Mouse (Mus musculus): ENCODE data around the gene Vps35l. TPM values are rescaled to one million over a fixed set of nuclear protein-coding genes. Genes with fewer than 3 reads are reported as not detected.

Gene Vps35l
- total RNA-seq (2021), result 62.8 and 76.6 TPM in 2 replicates
- long read RNA-seq, full-length matches to known transcripts, result 69 of 82 reads
- long read RNA-seq, partial matches to known transcripts, result 10 of 82 reads
- long read RNA-seq, other reads (novel, unspliced or antisense), result 3 of 82 reads

DNA sequence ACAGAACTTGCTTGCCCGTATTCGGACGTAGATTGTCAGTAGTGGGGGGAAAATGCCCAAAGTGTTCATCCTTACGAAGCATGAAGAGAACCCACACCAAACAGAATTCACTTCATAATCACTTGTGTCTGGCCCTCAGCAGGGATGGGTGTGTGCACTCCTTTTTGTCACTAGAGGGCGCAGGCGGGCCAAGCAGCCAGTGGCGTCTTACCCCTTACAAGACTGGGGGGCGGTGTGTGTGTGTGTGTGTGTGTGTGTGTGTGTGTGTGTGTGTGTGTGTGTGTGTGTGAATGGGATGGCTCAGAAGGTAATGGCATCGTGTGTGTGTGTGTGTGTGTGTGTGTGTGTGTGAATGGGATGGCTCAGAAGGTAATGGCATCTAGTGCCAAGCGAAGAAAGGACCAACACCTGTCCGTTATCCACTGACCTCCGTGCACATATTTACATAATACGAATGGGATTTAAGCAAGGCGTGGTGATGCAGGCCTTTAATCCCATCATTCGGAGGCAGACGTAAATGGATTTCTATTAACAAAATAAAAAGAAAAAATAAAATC lies at the start of gene Vps35l:
Gene Vps35l, plus strand, starts transcription at position 252 of the 557 bp plus-strand sequence.
- peak; percentile 77 for DNase-seq

DNA sequence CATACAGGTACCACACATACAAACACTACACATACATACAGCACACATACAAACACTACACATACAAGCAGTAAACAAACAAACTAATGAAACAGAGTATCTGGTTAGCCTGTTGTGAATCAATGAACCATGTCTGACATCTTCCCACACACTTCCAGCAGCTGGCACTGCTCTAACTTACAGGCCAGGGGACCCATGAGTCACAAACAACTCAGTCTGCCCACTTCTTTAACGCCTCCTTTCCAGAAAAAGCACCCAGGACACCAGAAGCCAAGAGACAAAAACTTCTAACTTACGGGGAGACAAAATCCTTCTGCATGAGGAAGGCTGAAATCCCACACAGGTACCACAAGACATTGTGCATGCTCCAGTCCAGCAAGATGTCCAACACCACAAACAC lies 48.7 kb upstream of the Vps35l start:
- DNase-seq, result no peak

DNA sequence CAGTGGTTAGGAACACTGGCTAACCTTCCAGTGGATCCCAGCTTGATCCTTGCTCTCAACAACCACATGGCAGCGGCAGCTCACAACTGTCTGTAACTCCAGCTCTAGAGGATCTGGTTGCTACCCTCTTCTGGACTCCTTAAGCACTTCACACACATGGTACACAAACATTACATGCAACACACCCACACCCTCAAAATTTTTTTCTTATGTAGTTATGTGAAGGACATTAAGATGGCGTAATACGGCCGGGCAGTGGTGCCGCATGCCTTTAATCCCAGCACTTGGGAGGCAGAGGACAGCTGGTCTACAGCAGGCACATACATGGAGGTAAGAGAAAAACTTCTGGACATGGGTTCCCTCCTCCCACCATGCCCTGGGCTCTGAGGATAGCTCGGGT lies 43.9 kb upstream of the Vps35l start:
- no peak for DNase-seq

DNA sequence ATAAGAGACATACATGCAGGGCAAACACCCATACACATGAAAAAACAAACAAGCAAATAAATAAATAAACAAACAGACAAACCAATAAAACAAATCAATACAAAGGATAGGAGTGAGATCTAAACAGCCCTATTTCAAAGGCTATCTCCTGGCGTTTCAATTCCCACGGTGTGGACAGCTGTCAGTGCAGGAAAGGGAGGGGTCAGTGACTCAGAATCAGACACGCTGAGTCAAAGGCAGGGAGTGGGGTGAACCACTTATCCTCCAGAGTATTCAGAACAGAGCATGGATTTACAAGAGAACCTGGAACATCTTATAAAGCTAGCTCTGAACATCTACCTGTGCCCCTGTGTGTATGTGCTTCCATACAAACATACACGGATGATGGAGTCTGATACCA lies 42.9 kb upstream of the Vps35l start:
- peak; percentile 25 for DNase-seq

DNA sequence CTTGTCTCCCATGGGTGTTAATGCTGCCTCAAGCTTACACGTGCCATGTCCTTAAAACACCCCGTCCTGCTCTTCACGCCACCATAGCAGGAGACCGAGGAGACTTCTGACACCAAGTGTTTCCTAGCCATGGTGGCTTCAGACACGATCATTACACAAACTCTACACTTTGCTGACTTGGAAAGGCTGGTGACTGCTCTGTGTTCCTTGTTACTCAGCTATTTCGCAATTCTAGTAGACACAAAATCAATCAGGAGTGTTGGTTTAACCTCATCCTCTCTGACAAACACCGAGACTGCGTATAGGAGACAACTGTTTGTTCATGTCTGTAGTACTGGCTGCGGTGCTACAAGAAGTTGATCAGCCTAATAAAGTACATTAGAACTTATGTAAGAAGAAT lies 41.1 kb upstream of the Vps35l start:
- DNase-seq, result no peak

DNA sequence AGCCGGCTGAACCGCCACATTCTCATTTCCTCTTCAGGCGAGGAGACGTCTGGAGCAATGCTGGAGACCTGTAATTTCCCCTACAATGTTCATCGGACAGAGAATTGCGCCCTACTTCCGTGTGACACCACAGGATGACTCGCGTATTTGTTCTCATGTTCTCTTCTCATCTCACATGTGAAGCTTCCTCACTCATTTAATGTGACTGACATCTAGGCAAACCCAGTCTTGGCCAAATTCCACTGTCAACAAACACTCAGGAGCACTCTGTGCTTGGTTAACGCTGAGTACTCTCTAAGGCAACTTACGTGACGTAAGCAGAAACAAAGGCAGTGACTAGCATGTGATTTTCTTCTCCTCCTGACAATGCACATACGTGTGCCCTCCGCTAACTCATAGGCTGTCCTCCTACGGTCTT lies 36.9 kb upstream of the Vps35l start:
- DNase-seq, result no peak

DNA sequence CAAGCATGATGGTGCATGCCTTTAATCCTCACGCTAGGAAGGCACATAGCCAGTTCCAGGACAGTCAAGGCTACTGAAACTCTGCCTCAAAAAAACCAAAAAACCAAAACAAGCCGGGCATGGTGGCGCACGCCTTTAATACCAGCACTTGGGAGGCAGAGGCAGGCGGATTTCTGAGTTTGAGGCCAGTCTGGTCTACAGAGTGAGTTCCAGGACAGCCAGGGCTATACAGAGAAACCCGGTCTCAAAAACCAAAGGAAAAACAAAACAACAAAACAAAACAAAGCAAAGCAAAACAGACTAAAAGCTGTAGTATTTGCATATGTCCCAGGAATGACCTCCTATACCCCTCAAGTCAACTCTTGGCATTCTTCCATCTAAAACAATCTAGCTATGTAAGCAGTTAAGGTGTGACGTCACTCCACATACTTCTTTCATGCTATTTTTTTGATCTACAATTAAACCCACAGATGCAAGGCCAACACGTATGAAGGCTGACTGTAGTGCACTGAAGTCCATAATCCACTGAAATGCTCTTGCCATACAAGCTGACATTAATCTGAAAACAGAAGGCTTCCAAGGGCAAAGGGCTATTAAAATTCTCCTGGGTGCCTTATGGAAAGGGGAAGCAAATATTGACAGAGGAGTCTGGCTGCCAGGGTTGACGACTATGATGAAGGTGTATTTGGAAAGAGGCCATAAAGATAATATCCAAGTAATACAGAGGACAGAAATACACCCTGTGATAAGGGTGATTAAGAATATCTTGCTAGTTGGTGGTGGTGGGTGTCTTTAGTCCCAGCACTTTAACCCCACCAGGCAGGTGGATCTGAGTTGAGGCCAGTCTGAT lies 35.8 kb upstream of the Vps35l start:
- DNase-seq, result no peak

DNA sequence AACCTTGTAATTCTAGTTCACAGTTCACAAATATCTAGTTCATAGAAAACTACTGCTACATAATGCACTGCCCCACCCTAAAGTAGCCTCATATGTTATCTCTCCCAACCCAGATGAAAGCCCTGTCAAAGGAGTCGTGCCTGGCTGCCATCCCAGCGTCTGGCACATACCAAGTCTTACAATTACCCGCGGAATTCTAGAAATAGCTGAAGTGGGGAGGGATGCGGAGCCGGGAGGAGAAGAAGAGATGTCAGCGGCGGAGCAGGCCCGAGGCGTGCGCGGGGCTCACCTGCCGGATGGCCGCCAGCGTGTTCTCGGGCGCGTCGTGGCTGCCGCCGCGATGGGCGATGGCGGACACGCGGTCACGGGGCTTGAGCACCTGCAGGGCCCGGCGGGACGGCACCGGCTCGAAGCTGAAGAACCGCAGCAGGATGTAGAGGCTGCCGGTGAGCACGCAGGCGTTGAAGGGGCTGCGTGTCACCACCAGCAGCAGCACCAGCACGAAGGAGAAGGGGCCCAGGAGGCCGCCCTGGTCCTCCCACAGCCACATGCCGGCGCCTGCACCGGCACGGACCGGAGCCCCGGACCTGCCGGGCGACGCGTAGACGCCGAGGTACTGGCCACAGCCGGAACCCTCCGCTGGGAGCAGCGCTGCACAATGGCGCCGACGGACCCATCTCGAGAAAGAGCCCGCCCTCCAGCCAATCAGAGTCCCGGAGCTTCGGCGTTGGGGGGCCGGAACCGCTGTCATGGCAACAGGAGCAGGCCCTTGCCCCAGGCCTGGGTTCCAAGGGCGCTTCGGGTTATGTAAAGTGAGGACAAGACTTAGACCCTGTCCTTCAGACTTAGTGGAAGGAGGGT lies 34.7 kb upstream of the Vps35l start, which contains the start of gene Gde1:
Gene Gde1, minus strand, starts transcription at position 678 of the 861 bp plus-strand sequence.
- peak; percentile 92 for DNase-seq

DNA sequence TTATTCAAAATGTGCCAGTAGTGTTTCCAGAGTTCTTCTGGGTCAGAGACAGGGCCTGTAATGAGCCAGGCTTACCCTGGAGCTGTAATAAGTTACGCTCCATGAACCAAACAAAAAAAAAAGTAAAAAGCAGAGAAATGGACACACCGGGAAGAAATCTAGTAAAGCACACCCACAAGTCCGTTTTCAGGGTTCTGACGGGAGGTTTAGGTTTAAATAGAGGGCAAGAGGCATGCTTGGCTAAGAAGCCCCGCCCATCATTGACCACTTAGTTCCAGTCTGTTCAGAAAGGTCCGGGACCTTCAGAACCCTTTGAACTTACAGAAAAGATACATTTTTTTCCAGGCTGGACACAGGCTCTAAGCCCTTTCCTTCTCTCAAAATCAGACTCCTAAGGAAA lies 34.0 kb upstream of the Vps35l start:
- DNase-seq, result no peak

DNA sequence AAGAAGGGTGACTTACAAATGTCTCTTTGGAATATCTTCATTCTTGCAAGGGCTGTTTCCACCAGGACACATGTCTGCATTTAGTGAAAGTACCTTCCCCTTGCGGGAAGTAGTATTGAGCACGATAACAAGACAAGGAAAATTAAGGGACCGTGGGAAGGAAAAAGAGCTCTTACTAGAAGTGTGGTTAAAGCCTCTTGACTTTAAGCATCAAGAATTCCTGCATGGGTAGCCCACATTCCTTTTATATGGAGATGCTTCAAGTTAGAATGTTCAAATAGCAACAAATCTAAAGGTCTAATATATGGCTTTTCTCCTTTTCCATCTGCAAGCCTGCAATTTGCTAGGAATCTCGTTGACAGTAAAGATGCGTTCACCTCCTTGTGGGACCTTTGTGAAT lies 33.5 kb upstream of the Vps35l start:
- DNase-seq, result no peak

DNA sequence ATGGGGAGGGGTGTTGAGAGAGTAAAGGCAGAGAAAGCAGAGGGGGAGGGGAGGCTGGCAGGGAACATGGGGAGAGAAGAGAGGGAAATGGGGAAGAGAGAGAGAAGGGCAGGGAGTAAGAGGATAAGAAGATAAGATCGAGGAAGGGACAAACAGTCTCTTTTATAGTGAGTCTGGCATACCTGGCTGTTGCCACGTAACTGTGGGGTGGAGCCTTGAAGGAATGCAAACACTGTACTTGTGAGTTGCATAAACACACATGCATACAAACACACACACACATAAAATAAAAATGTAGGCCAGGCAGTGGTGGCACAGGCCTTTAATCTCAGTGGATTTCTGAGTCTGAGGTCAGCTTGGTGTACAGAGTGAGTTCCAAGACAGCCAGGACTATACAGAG lies 32.8 kb upstream of the Vps35l start:
- no peak for DNase-seq

DNA sequence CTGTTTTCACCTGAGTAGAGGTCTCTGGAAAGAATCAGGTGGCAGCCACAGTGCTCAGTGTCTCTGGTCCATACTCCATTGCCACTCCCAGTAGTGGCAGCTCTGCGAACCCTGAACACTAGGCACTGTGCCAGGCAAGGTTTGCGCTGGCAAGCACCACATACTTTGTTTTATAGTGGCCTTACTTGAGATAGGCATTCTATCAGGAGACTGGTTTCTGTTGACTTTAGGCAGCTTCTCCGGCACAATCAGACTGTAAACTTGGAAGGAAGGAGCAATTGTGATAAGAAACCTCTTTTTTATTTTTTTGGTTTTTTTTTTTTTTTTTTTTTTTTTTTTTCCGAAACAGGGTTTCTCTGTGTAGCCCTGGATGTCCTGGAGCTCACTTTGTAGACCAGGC lies 32.0 kb upstream of the Vps35l start:
- no peak for DNase-seq

DNA sequence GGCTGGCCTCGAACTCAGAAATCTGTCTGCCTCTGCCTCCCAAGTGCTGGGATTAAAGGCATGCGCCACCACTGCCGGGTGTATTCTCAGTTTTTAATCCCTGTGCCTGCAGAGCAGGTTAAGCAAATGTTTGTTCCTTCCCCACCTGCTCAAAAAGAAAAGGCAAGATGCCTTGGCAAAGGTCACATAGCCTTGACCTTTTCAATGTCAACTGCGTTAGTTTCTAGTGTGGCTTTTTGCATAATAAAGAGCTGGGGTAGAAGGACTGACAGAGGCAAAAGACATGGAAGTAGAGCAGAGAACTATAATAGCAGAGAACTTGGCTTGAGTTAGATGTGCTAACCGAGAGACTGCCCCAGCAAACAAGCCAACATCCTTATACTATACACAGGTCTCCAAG lies 29.2 kb upstream of the Vps35l start:
- DNase-seq, result no peak

DNA sequence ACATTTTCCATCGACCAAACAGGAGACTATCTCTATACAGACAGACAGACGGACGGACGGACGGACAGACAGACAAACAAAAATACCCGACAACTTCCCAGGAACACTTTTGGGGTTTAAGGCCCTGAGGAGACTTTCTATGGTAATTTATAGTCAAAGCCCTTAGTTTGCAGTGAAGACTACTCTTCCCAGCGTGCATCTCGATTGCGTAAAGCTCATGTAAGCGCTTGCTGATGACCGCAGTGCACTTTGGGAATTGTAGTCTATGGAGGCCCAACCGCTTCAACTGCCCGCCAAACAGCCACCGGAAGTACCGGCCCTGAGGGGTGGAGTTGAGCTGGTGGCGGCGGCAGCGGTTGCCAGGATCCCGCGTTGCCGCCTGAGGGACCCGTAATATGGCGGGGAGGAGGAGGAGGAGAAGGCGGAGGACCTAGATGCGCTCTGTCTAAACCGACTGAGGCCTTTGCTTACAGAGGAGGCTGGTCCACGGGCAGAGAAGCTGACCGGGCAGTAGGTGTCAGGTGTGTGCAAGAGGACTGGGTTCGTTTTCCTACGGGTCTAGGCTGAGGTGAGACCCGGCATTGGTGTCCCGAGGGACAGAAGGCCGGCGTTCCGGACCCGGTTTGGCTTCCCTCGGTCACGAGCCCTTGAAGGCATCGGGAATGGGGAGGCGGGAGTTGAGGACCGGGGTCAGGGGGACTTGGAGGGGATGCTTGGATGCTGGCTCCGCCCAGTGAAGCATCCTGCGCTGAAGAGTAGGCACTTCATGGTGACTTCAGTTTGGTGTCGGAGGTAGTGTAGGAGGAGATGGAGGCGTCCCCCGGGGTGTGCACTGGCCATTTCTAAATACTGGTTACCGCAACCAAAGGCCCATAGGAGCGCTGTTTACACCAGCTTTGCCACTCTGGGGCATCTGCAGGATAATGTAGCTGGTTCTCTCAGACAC lies 27.5 kb upstream of the Vps35l start, which contains the start of gene Ccp110:
Gene Ccp110, plus strand, starts transcription at position 325 of the 946 bp plus-strand sequence.
- DNase-seq, result peak; percentile 88

DNA sequence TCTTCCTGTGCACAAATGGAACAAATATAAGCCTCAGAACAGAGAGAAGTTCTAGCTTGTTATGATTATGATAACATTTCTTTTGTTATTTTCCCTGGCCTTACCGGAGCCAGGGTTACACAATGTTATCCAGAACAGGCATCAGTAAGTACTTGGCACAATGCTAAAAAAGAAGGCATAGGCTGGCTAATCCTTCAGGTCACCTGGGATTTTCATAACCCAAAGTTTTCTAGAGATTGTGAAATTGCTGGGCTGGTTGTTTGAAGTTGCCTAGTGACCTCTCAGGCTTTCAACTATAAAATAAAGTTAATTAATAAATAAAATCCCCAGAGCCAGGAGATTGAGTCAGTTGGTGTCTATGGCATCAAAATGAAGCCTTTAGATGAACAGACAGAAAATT lies 25.2 kb upstream of the Vps35l start:
- no peak for DNase-seq

DNA sequence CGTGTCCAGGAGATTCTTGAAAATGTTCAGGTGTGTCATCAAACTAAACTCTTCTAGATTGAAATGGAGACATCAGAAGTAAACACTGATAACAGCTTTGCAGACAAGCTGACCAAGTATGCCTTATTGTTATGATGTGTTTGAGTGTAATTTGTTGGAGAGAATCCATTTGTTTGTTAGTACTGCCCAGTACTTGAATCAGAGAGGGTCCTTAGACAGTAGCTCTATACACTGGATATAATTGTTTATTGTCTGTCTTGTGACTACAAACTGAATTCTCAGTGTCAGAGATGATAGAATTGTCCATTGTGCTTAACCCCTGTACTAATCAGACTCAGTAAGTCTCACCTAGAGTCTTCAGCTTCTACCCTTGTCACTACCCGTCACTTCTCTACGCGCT lies 22.0 kb upstream of the Vps35l start:
- DNase-seq, result no peak

DNA sequence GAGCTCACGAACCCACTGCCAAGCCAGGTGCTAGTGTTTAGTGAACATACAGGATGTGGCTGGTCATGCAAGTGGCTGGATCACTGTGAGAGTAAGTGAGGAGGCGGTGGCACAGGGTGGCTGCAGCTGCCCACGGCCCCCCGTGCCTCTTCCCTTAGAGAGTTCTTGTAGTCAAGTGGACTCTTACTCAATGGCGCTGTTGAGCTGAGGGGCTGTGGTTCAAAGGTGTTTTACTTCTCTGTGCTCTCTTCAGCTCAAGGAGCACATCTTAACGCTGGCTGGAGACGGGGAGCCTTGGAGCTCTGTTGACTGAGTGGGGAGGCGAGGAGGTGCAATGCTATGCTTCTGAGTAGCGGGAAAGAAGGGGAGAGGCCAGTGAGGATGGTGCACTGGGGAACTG lies 16.1 kb upstream of the Vps35l start:
- DNase-seq, result no peak

DNA sequence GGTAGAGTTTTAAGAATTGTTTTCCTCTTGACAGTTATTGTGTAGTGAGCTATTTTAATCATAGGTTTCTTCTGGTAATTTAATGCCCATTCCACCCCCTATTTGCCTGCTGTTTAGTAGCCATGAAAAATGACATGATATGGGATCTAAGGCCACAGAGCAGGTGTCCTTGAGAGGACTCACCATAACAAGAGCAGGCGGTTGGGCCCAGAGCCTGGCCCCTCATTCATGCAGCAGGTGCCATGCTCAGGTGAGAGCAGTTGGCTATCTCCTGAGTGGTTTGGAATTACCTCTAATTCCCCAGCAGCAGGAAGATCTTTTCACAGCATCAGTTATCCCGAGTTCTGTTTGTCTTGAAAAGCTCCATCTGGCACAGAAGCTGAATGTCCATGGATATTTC lies 14.6 kb upstream of the Vps35l start:
- DNase-seq, result no peak

DNA sequence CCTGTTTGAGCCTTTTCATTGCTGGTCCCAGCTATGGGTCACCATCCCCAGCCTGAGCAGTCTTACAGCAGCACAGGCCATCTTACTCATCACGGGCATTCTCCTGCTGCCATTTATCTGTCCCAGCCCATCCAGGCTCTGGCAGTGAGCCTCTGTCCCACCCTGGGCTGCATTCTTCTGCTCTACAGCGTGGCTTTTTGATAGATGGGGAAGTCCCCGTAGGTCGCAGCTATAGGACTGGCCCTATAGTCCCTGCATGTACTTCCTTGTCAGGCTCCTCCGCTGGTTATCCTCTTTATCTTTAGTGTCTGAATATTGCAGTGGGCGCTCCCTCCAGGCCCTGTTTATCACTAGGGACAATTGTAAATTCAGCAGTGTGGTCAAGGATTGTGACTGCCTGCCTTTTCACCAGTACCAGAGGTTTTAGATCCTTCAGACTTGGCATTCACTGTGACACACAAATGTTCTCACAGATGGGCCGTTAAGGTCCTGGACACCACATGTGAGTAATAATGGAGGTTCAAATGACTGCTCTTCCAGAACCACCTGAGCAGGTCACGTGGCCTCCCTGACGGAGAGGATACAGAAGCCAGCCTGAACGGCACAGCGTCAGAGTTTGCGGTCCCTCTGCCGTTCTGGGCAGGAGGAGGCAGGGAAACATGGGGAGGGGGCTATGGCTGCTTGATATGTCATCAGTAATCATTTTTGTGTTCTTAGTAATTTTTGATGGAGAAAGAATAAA lies 11.0 kb upstream of the Vps35l start:
- no peak for DNase-seq

DNA sequence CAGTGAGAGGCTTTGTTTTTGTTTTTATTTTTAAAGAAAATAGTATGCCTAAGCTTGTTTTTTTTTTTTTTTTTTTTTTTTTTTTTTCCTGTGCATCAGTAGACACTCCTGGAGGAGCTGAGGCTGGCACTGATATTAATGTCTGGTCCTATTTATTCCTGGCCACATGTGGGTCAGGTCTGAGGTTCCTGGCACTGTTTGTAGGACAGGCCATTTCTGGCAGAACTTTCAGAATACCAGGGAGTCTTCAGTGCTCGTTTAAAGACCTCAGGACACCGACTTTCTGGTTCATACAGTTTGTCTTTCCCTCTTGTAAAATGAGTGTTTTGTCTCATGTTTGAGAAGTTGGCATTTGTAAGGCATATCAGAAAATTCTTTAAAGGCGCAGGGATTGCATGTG lies 8.2 kb upstream of the Vps35l start:
- no peak for DNase-seq

DNA sequence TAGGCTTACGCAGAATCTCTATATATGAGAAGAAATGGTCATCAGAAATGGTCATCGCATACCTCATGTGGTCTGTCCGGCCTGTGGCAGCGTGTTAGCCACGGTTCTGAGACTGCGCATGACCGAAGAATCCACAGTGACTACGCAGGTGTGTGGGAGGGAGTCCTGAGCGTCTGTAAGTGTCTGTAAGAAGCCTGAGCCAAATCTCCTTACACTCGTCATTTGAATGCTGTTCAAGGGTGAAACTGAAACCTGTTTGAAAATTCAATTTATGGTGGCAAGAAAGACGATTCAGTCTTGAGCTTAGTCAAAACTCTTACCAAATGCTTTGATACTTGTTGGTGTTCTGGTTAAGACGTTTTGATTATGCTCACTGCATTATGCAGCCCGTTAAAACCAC lies 6.8 kb upstream of the Vps35l start:
- no peak for DNase-seq

Data from adrenal gland, postnatal 25 days (tissue).